Mouse (Mus musculus) hindbrain, embryonic 13.5 days (tissue): ENCODE results near the gene Rnf20. TPM values are rescaled to one million over a fixed set of nuclear protein-coding genes. Genes with fewer than 3 reads are reported as not detected.

Experiments
- ATAC-seq: fragments of 200-750 bp; cut with Nextera tagmentation; 2 replicates; pipeline ENCODE4 v1.8.0; 2017; ENCODE audit warnings: moderate TSS enrichment; ENCODE audit not compliant: low FRiP score
- H3K27ac ChIP-seq: fragments of 300-500 bp; sonication (generic); 2 replicates; pipeline ENCODE4 v1.5.1; 2015; ENCODE audit warnings: inconsistent platforms, mild to moderate bottlenecking, moderate library complexity
- H3K27me3 ChIP-seq: fragments of 300-500 bp; sonication (generic); 2 replicates; pipeline ENCODE4 v1.6.1; 2015; ENCODE audit warnings: mild to moderate bottlenecking, inconsistent platforms
- H3K36me3 ChIP-seq: fragments of 300-500 bp; sonication (generic); 2 replicates; pipeline ENCODE4 v1.6.1; 2015; ENCODE audit warnings: mild to moderate bottlenecking, inconsistent platforms
- H3K4me1 ChIP-seq: fragments of 300-500 bp; sonication (generic); replicated peaks from 2 replicates; pipeline ENCODE4 v1.6.1; 2015; ENCODE audit warnings: inconsistent platforms
- H3K4me2 ChIP-seq: fragments of 300-500 bp; sonication (generic); 2 replicates; pipeline ENCODE4 v1.6.1; 2015; ENCODE audit warnings: inconsistent platforms, mild to moderate bottlenecking, moderate library complexity
- H3K4me3 ChIP-seq: fragments of 300-500 bp; sonication (generic); 2 replicates; pipeline ENCODE4 v1.5.1; 2015; ENCODE audit warnings: mild to moderate bottlenecking, inconsistent platforms
- H3K9ac ChIP-seq: fragments of 300-500 bp; sonication (generic); 2 replicates; pipeline ENCODE4 v1.6.1; 2015; ENCODE audit warnings: mild to moderate bottlenecking, inconsistent platforms
- H3K9me3 ChIP-seq: fragments of 300-500 bp; sonication (generic); 2 replicates; pipeline ENCODE4 v1.6.1; 2016; ENCODE audit warnings: inconsistent platforms
- WGBS: fragments of 180-500 bp; shearing (Covaris S2); methylation state at CpG from one replicate; pipeline ENCODE4 v1.1.7; 2015; 5-methylcytosine and 5-hydroxymethylcytosine counted together
- polyA plus RNA-seq: library from polyadenylated mRNA; unstranded; fragments of >200 nt; fragmentation: Nextera tagmentation; extraction: Ambion mirVana; gene quantifications from 2 replicates; pipeline ENCODE4 v1.2.1, GENCODE M21; 2015

Gene Rnf20
- polyA plus RNA-seq, 1 experiment from 2014 or later = 58.4 TPM

- Histone ChIP-seq H3K36me3 (peaks cover 51% of the 10 kb centered on the region), H3K4me2 (no peak overlapping the region), H3K4me3 (no peak overlapping the region), H3K4me1 (no peaks in the 10 kb centered on the region), H3K27ac (no peak overlapping the region), H3K9me3 (no peaks in the 10 kb centered on the region), H3K27me3 (no peaks in the 10 kb centered on the region), H3K9ac (no peak overlapping the region)
- no peak for ATAC-seq
- WGBS = 86% methylated on average over 5 of the region's 5 CpGs
Measured at GRCm38 (mm10) chr4:49664850-49665249, 33.0 kb downstream of the Rnf20 start.

- H3K4me1 ChIP-seq = no peaks in the 10 kb centered on the region
- 0 out of 2 replicates have a peak, but pooled peaks cover 3% of the 10 kb centered on the region for H3K36me3 ChIP-seq
- no peak overlapping the region for H3K9ac ChIP-seq
- H3K4me2 ChIP-seq = no peak overlapping the region
- no peak for ATAC-seq
- no peak overlapping the region for H3K27ac ChIP-seq
- WGBS = 93% methylated on average over 6 of the region's 6 CpGs
- no peaks in the 10 kb centered on the region for H3K9me3 ChIP-seq
- H3K27me3 ChIP-seq = no peaks in the 10 kb centered on the region
- H3K4me3 ChIP-seq = no peak overlapping the region
Measured at GRCm38 (mm10) chr4:49676071-49676470, 44.3 kb downstream of the Rnf20 start.

GRCm38 (mm10) chr4:49676790-49677189, 45.0 kb downstream of the Rnf20 start:
- H3K27ac ChIP-seq = no peak overlapping the region
- no peak for ATAC-seq
- WGBS = 83% methylated on average over 7 of the region's 7 CpGs

GRCm38 (mm10) chr4:49680171-49680875, 48.5 kb downstream of the Rnf20 start:
- 92% methylated on average over 11 of the region's 11 CpGs for WGBS

More at GRCm38 (mm10) chr4:49676790-49677189, 45.0 kb downstream of the Rnf20 start:
- H3K27me3 ChIP-seq = no peaks in the 10 kb centered on the region
- no peaks in the 10 kb centered on the region for H3K36me3 ChIP-seq
- H3K4me2 ChIP-seq = no peak overlapping the region
- no peaks in the 10 kb centered on the region for H3K9me3 ChIP-seq
- no peaks in the 10 kb centered on the region for H3K4me1 ChIP-seq
- no peak overlapping the region for H3K9ac ChIP-seq
- no peak overlapping the region for H3K4me3 ChIP-seq

GRCm38 (mm10) chr4:49681812-49682211, 50.0 kb downstream of the Rnf20 start, which contains the start of gene Ppp3r2:
Gene Ppp3r2 (minus strand): TSS chr4:49682024.
- H3K4me1 ChIP-seq = no peaks in the 10 kb centered on the region
- no peaks in the 10 kb centered on the region for H3K9me3 ChIP-seq
- no peak within 1 kb of the TSS for H3K4me3 ChIP-seq
- H3K27ac ChIP-seq = no peak within 1 kb of the TSS
- no peaks in the 10 kb centered on the region for H3K27me3 ChIP-seq
- no peak for ATAC-seq
- WGBS = 91% methylated on average over 13 of the region's 13 CpGs
- H3K9ac ChIP-seq = no peak within 1 kb of the TSS
- no peak within 1 kb of the TSS for H3K4me2 ChIP-seq
- H3K36me3 ChIP-seq = no peaks in the 10 kb centered on the region

More at GRCm38 (mm10) chr4:49680171-49680875, 48.5 kb downstream of the Rnf20 start:
- Histone ChIP-seq H3K9ac (no peak overlapping the region), H3K4me2 (no peak overlapping the region), H3K9me3 (no peaks in the 10 kb centered on the region), H3K27ac (no peak overlapping the region), H3K4me3 (no peak overlapping the region), H3K36me3 (no peaks in the 10 kb centered on the region), H3K4me1 (no peaks in the 10 kb centered on the region), H3K27me3 (no peaks in the 10 kb centered on the region)
- no peak for ATAC-seq

GRCm38 (mm10) chr4:49688594-49689288, 56.9 kb downstream of the Rnf20 start:
- Histone ChIP-seq H3K27me3 (no peaks in the 10 kb centered on the region), H3K4me1 (peaks cover 8% of the 10 kb centered on the region), H3K27ac (0 out of 2 replicates have a peak overlapping the region, but pooled peaks have one; percentile 58), H3K9me3 (no peaks in the 10 kb centered on the region), H3K36me3 (no peaks in the 10 kb centered on the region), H3K4me3 (no peak overlapping the region), H3K4me2 (no peak overlapping the region), H3K9ac (0 out of 2 replicates have a peak overlapping the region, but pooled peaks have one; percentile 35)
- 14% methylated on average over 9 of the region's 9 CpGs for WGBS
- ATAC-seq = peak; percentile 89

GRCm38 (mm10) chr4:49691405-49692194, 59.8 kb downstream of the Rnf20 start:
- Histone ChIP-seq H3K9ac (no peak overlapping the region), H3K4me2 (no peak overlapping the region), H3K4me1 (peaks cover 8% of the 10 kb centered on the region), H3K27me3 (no peaks in the 10 kb centered on the region), H3K36me3 (no peaks in the 10 kb centered on the region), H3K4me3 (no peak overlapping the region), H3K27ac (no peak overlapping the region), H3K9me3 (no peaks in the 10 kb centered on the region)
- ATAC-seq = no peak
- 75% methylated on average over 12 of the region's 12 CpGs for WGBS

Other genes starting within 250 kb of the Rnf20 start
- gene Acnat2, start 223.9 kb upstream of the Rnf20 start, polyA plus RNA-seq = not detected in 2 replicates
- gene Acnat1, start 158.1 kb upstream of the Rnf20 start, polyA plus RNA-seq = not detected in 2 replicates
- 0.13 TPM in 1 of 2 replicates, not detected in the other for gene Baat, start 125.4 kb upstream of the Rnf20 start, polyA plus RNA-seq
- 76.9 and 78.8 TPM in 2 replicates for gene Mrpl50, start 110.9 kb upstream of the Rnf20 start, polyA plus RNA-seq
- gene Zfp189, start 110.8 kb upstream of the Rnf20 start, polyA plus RNA-seq = 13.5 and 13.7 TPM in 2 replicates
- 0.19 TPM in 1 of 2 replicates, not detected in the other for gene Aldob, start 82.5 kb upstream of the Rnf20 start, polyA plus RNA-seq
- 62.7 and 67.1 TPM in 2 replicates for gene Tmem246, start 34.1 kb upstream of the Rnf20 start, polyA plus RNA-seq
- gene Ppp3r2, start 50.0 kb downstream of the Rnf20 start, polyA plus RNA-seq = 0.28 and 0.42 TPM in 2 replicates
- gene Grin3a, start 213.7 kb downstream of the Rnf20 start, polyA plus RNA-seq = 10.7 and 11.5 TPM in 2 replicates